Mouse (Mus musculus) heart, embryonic 10.5 days (tissue): ENCODE results near the gene Tmem33. TPM values are rescaled to one million over a fixed set of nuclear protein-coding genes. Genes with fewer than 3 reads are reported as not detected.

Experiments
- DNase-seq: peaks from one replicate; pipeline ENCODE4 v3.0.0-alpha.2; 2017; ENCODE audit warnings: low spot score
- H3K27ac ChIP-seq: fragments of 300-500 bp; sonication (generic); 2 replicates; pipeline ENCODE4 v1.5.1; 2016; ENCODE audit warnings: mild to moderate bottlenecking
- H3K27me3 ChIP-seq: fragments of 300-500 bp; sonication (generic); 2 replicates; pipeline ENCODE4 v1.6.1; 2016; ENCODE audit warnings: mild to moderate bottlenecking; ENCODE audit not compliant: poor library complexity, insufficient read depth, severe bottlenecking
- H3K36me3 ChIP-seq: fragments of 300-500 bp; sonication (generic); 2 replicates; pipeline ENCODE4 v1.6.1; 2016; ENCODE audit warnings: mild to moderate bottlenecking, moderate library complexity
- H3K4me1 ChIP-seq: fragments of 300-500 bp; sonication (generic); 2 replicates; pipeline ENCODE4 v1.6.1; 2016; ENCODE audit warnings: mild to moderate bottlenecking
- H3K4me3 ChIP-seq: fragments of 300-500 bp; sonication (generic); 2 replicates; pipeline ENCODE4 v1.5.1; 2016; ENCODE audit warnings: mild to moderate bottlenecking, moderate library complexity
- H3K9me3 ChIP-seq: fragments of 300-500 bp; sonication (generic); 2 replicates; pipeline ENCODE4 v1.6.1; 2016; ENCODE audit warnings: mild to moderate bottlenecking, moderate library complexity
- WGBS: fragments of 180-500 bp; shearing (Covaris S2); methylation state at CpG from one replicate; pipeline ENCODE4 v1.1.7; 2016; 5-methylcytosine and 5-hydroxymethylcytosine counted together
- polyA plus RNA-seq: library from polyadenylated mRNA; unstranded; fragments of >200 nt; fragmentation: Nextera tagmentation; extraction: Ambion mirVana; gene quantifications from 2 replicates; pipeline ENCODE4 v1.2.1, GENCODE M21; 2016

Gene Tmem33
- polyA plus RNA-seq, 1 experiment from 2014 or later, result 84.4 TPM

GRCm38 (mm10) chr5:67279407-67279806 lies 19.0 kb downstream of the Tmem33 start:
- 89% methylated on average over 9 of the region's 9 CpGs for WGBS
- DNase-seq, result no peak
- H3K36me3 ChIP-seq, result peaks cover 42% of the 10 kb centered on the region
- no peak overlapping the region for H3K27ac ChIP-seq
- no peaks in the 10 kb centered on the region for H3K4me1 ChIP-seq
- H3K27me3 ChIP-seq, result no peaks in the 10 kb centered on the region
- no peak overlapping the region for H3K4me3 ChIP-seq
- no peaks in the 10 kb centered on the region for H3K9me3 ChIP-seq

- Histone ChIP-seq H3K27me3 (no peaks in the 10 kb centered on the region), H3K4me1 (no peaks in the 10 kb centered on the region), H3K36me3 (peaks cover 46% of the 10 kb centered on the region), H3K27ac (no peak overlapping the region), H3K9me3 (no peaks in the 10 kb centered on the region), H3K4me3 (no peak overlapping the region)
- no peak for DNase-seq
- 85% methylated on average over 4 of the region's 4 CpGs for WGBS
These were observed 19.5 kb downstream of the Tmem33 start for GRCm38 (mm10) chr5:67279840-67280239.

- DNase-seq, result no peak
- Histone ChIP-seq H3K27ac (no peak overlapping the region), H3K9me3 (no peaks in the 10 kb centered on the region), H3K27me3 (no peaks in the 10 kb centered on the region), H3K4me3 (no peak overlapping the region), H3K4me1 (no peaks in the 10 kb centered on the region), H3K36me3 (peaks cover 52% of the 10 kb centered on the region)
- WGBS, result 89% methylated on average over 4 of the region's 4 CpGs
These were observed 20.0 kb downstream of the Tmem33 start for GRCm38 (mm10) chr5:67280400-67280799.

- Histone ChIP-seq H3K36me3 (peaks cover 18% of the 10 kb centered on the region), H3K27me3 (no peaks in the 10 kb centered on the region), H3K4me3 (no peak overlapping the region), H3K27ac (no peak overlapping the region), H3K4me1 (no peaks in the 10 kb centered on the region), H3K9me3 (no peaks in the 10 kb centered on the region)
- DNase-seq, result no peak
- 73% methylated on average over 3 of the region's 3 CpGs for WGBS
These were observed 34.7 kb downstream of the Tmem33 start for GRCm38 (mm10) chr5:67295029-67295428.

GRCm38 (mm10) chr5:67295682-67296081 lies 35.3 kb downstream of the Tmem33 start:
- DNase-seq, result no peak
- no peaks in the 10 kb centered on the region for H3K27me3 ChIP-seq
- no peak overlapping the region for H3K27ac ChIP-seq
- H3K4me1 ChIP-seq, result no peaks in the 10 kb centered on the region
- no peaks in the 10 kb centered on the region for H3K9me3 ChIP-seq
- 89% methylated on average over 6 of the region's 6 CpGs for WGBS
- H3K36me3 ChIP-seq, result peaks cover 15% of the 10 kb centered on the region
- H3K4me3 ChIP-seq, result no peak overlapping the region

GRCm38 (mm10) chr5:67296171-67296570 lies 35.8 kb downstream of the Tmem33 start:
- no peak overlapping the region for H3K27ac ChIP-seq
- 77% methylated on average over 1 of the region's 1 CpGs for WGBS
- no peak for DNase-seq
- H3K4me1 ChIP-seq, result no peaks in the 10 kb centered on the region
- no peak overlapping the region for H3K4me3 ChIP-seq
- peaks cover 15% of the 10 kb centered on the region for H3K36me3 ChIP-seq
- H3K27me3 ChIP-seq, result no peaks in the 10 kb centered on the region
- no peaks in the 10 kb centered on the region for H3K9me3 ChIP-seq

- Histone ChIP-seq H3K27ac (no peak overlapping the region), H3K36me3 (peaks cover 9% of the 10 kb centered on the region), H3K27me3 (no peaks in the 10 kb centered on the region), H3K4me1 (no peaks in the 10 kb centered on the region), H3K9me3 (no peaks in the 10 kb centered on the region), H3K4me3 (no peak overlapping the region)
- WGBS, result 88% methylated on average over 5 of the region's 5 CpGs
- no peak for DNase-seq
These were observed 36.9 kb downstream of the Tmem33 start for GRCm38 (mm10) chr5:67297026-67297813.

- H3K4me1 ChIP-seq, result no peaks in the 10 kb centered on the region
- no peak overlapping the region for H3K4me3 ChIP-seq
- no peaks in the 10 kb centered on the region for H3K9me3 ChIP-seq
- WGBS, result 91% methylated on average over 6 of the region's 6 CpGs
- H3K27ac ChIP-seq, result no peak overlapping the region
- H3K36me3 ChIP-seq, result no peaks in the 10 kb centered on the region
- DNase-seq, result no peak
- no peaks in the 10 kb centered on the region for H3K27me3 ChIP-seq
These were observed 39.6 kb downstream of the Tmem33 start for GRCm38 (mm10) chr5:67299847-67300412.

GRCm38 (mm10) chr5:67300926-67301597 lies 40.7 kb downstream of the Tmem33 start:
- H3K4me1 ChIP-seq, result no peaks in the 10 kb centered on the region
- WGBS, result 93% methylated on average over 8 of the region's 8 CpGs
- H3K9me3 ChIP-seq, result no peaks in the 10 kb centered on the region
- H3K27me3 ChIP-seq, result no peaks in the 10 kb centered on the region
- no peak overlapping the region for H3K27ac ChIP-seq
- no peak overlapping the region for H3K4me3 ChIP-seq
- no peak for DNase-seq
- no peaks in the 10 kb centered on the region for H3K36me3 ChIP-seq

GRCm38 (mm10) chr5:67301722-67302331 lies 41.5 kb downstream of the Tmem33 start:
- no peaks in the 10 kb centered on the region for H3K27me3 ChIP-seq
- H3K4me3 ChIP-seq, result no peak overlapping the region
- no peaks in the 10 kb centered on the region for H3K4me1 ChIP-seq
- 85% methylated on average over 7 of the region's 8 CpGs for WGBS
- no peak for DNase-seq
- H3K9me3 ChIP-seq, result no peaks in the 10 kb centered on the region
- H3K27ac ChIP-seq, result no peak overlapping the region
- no peaks in the 10 kb centered on the region for H3K36me3 ChIP-seq

GRCm38 (mm10) chr5:67303816-67304215 lies 43.5 kb downstream of the Tmem33 start:
- Histone ChIP-seq H3K4me1 (peaks cover 8% of the 10 kb centered on the region; the same call in 1 of the 2 replicates), H3K4me3 (no peak overlapping the region), H3K36me3 (no peaks in the 10 kb centered on the region), H3K27ac (no peak overlapping the region), H3K27me3 (no peaks in the 10 kb centered on the region), H3K9me3 (no peaks in the 10 kb centered on the region)
- WGBS, result 89% methylated on average over 1 of the region's 1 CpGs
- DNase-seq, result no peak

- under 1% methylated on average over 81 of the region's 83 CpGs for WGBS
- H3K27ac ChIP-seq, result peak within 1 kb of the TSS; percentile 95
- H3K9me3 ChIP-seq, result no peaks in the 10 kb centered on the region
- H3K4me1 ChIP-seq, result peaks cover 8% of the 10 kb centered on the region; the same call in 1 of the 2 replicates
- peak within 1 kb of the TSS; percentile 99 for H3K4me3 ChIP-seq
- no peaks in the 10 kb centered on the region for H3K27me3 ChIP-seq
- H3K36me3 ChIP-seq, result peaks cover 13% of the 10 kb centered on the region; the same call in 1 of the 2 replicates
- peak; percentile 95 for DNase-seq
These were observed 46.5 kb downstream of the Tmem33 start, which contains the start of gene Slc30a9 for GRCm38 (mm10) chr5:67306698-67307521. TSS of gene Slc30a9 (plus strand) at chr5:67306955.
